Comparison of ENCODE assay signal across 8 mouse cellular contexts in genomic region chr2:91961901-91962761, GRCm38 (mm10). TPM values are rescaled to one million over a fixed set of nuclear protein-coding genes. Genes with fewer than 3 reads are reported as not detected.
A peak's percentile ranks its signal among the peaks of the same experiment; 100 is the strongest.
DNase-seq lines count a peak whose midpoint lies in the region; ATAC-seq and TF ChIP-seq lines count a peak whose summit lies in the region.

No protein-coding gene starts in this region.

- H3K36me3 ChIP-seq in lung, embryonic 14.5 days (ENCODE audit: insufficient read depth): 0 out of 2 replicates have a peak, but pooled peaks cover 8% of the 10 kb centered on the region
- 0 out of 2 replicates have a peak, but pooled peaks cover 4% of the 10 kb centered on the region for H3K36me3 ChIP-seq in embryonic facial prominence, embryonic 15.5 days
- no peaks in the 10 kb centered on the region for H3K36me3 ChIP-seq in midbrain, postnatal 0 days (ENCODE audit: insufficient read depth, low read length)

- H3K4me2 ChIP-seq in lung, embryonic 14.5 days: peak overlapping the region; percentile 95
- peak overlapping the region; percentile 85 for H3K4me2 ChIP-seq in embryonic facial prominence, embryonic 15.5 days (replicated peaks)
- peak overlapping the region; percentile 86 for H3K4me2 ChIP-seq in midbrain, postnatal 0 days (ENCODE audit: low read depth, low read length, poor library complexity, severe bottlenecking)

- no peak for ATAC-seq in lung, embryonic 14.5 days (ENCODE audit: insufficient read depth)
- ATAC-seq in embryonic facial prominence, embryonic 15.5 days (ENCODE audit: insufficient number of reproducible peaks, low FRiP score, low TSS enrichment, low read depth): no peak
- no peak for ATAC-seq in midbrain, postnatal 0 days (ENCODE audit: low FRiP score)

- WGBS in lung, embryonic 14.5 days: 48% methylated on average over 4 of the region's 4 CpGs
- 44% methylated on average over 4 of the region's 4 CpGs for WGBS in embryonic facial prominence, embryonic 15.5 days
- 61% methylated on average over 4 of the region's 4 CpGs for WGBS in midbrain, postnatal 0 days

- peak overlapping the region; percentile 85 for H3K9ac ChIP-seq in lung, embryonic 14.5 days
- peak overlapping the region; percentile 93; the same call in 1 of the 2 replicates for H3K9ac ChIP-seq in embryonic facial prominence, embryonic 15.5 days
- H3K9ac ChIP-seq in midbrain, postnatal 0 days (replicated peaks; ENCODE audit: low read length, poor library complexity, severe bottlenecking): peak overlapping the region; percentile 84; the same call in 1 of the 2 replicates

- peaks cover 18% of the 10 kb centered on the region for H3K4me1 ChIP-seq in lung, embryonic 14.5 days (ENCODE audit: insufficient read depth)
- H3K4me1 ChIP-seq in embryonic facial prominence, embryonic 15.5 days: peaks cover 55% of the 10 kb centered on the region
- peaks cover 11% of the 10 kb centered on the region; the same call in 1 of the 2 replicates for H3K4me1 ChIP-seq in midbrain, postnatal 0 days (ENCODE audit: insufficient read depth, low read length)

- TF ChIP-seq CTCF in lung, embryonic 14.5 days (IDR thresholded peaks at IDR 0.05; ENCODE audit: low read depth): no peak
- TF ChIP-seq CTCF in midbrain, postnatal 0 days (IDR thresholded peaks at IDR 0.05): no peak

- no peak for DNase-seq in lung, embryonic 14.5 days
- DNase-seq in lung, postnatal 25 days (ENCODE audit: low spot score): no peak
- peak; percentile 81 for DNase-seq in kidney, adult 9 months
- no peak for DNase-seq in midbrain, postnatal 0 days (ENCODE audit: low spot score)
- DNase-seq in adrenal gland, adult 8-10 months: no peak
- DNase-seq in adrenal gland, postnatal 10 days: no peak
- no peak for DNase-seq in urinary bladder, postnatal 25 days (ENCODE audit: low spot score)

- H3K27ac ChIP-seq in lung, embryonic 14.5 days (ENCODE audit: low read depth): 0 out of 2 replicates have a peak overlapping the region, but pooled peaks have one; percentile 73
- peak overlapping the region; percentile 35; the same call in 1 of the 2 replicates for H3K27ac ChIP-seq in embryonic facial prominence, embryonic 15.5 days (replicated peaks)
- peak overlapping the region; percentile 18; the same call in 1 of the 2 replicates for H3K27ac ChIP-seq in midbrain, postnatal 0 days (ENCODE audit: low read depth, low read length)

- no peaks in the 10 kb centered on the region for H3K9me3 ChIP-seq in lung, embryonic 14.5 days (ENCODE audit: low read depth, low read length)
- H3K9me3 ChIP-seq in embryonic facial prominence, embryonic 15.5 days (replicated peaks): no peaks in the 10 kb centered on the region
- no peaks in the 10 kb centered on the region for H3K9me3 ChIP-seq in midbrain, postnatal 0 days (ENCODE audit: low read length)

- peak overlapping the region; percentile 87 for H3K4me3 ChIP-seq in lung, embryonic 14.5 days (ENCODE audit: low read depth, low read length)
- peak overlapping the region; percentile 84 for H3K4me3 ChIP-seq in embryonic facial prominence, embryonic 15.5 days (replicated peaks)
- peak overlapping the region; percentile 87 for H3K4me3 ChIP-seq in midbrain, postnatal 0 days (ENCODE audit: low read depth, low read length)

- H3K27me3 ChIP-seq in lung, embryonic 14.5 days (ENCODE audit: insufficient read depth, low read length): no peaks in the 10 kb centered on the region
- H3K27me3 ChIP-seq in embryonic facial prominence, embryonic 15.5 days: no peaks in the 10 kb centered on the region
- no peaks in the 10 kb centered on the region for H3K27me3 ChIP-seq in midbrain, postnatal 0 days (ENCODE audit: insufficient read depth, low read length)

RNA-seq across cellular contexts. Expression of gene Dgkz, which starts 13.5 kb away (rescaled TPM):
- 59.2 and 63.9 TPM in 2 replicates for polyA plus RNA-seq in lung, embryonic 14.5 days (2014; fragmentation: Nextera tagmentation; extraction: Ambion mirVana)
- polyA plus RNA-seq in embryonic facial prominence, embryonic 15.5 days (2015; fragmentation: Nextera tagmentation; extraction: Ambion mirVana): 36.3 and 39.9 TPM in 2 replicates
- 99.8 and 144 TPM in 2 replicates for total RNA-seq in midbrain, postnatal 0 days (2014; rRNA removed)
- 35.1 and 36.6 TPM in 2 replicates for polyA plus RNA-seq in midbrain, postnatal 0 days (2015; fragmentation: Nextera tagmentation; extraction: Ambion mirVana)
- 10 to 100 TPM; 47.7 to 87.4 (median 66.3) TPM for total RNA-seq in adrenal gland, adult 8-10 months (2022)
- 10 to 100 TPM; 64.4 to 72.1 TPM for total RNA-seq in adrenal gland, postnatal 10 days (2021)

RNA-seq across cellular contexts. Expression of gene Gm9821, which starts 16.6 kb away (rescaled TPM):
- 0.34 and 1.1 TPM in 2 replicates for polyA plus RNA-seq in lung, embryonic 14.5 days (2014; fragmentation: Nextera tagmentation; extraction: Ambion mirVana)
- 0.67 and 0.79 TPM in 2 replicates for polyA plus RNA-seq in embryonic facial prominence, embryonic 15.5 days (2015; fragmentation: Nextera tagmentation; extraction: Ambion mirVana)
- 0.11 TPM in 1 of 2 replicates, not detected in the other for total RNA-seq in midbrain, postnatal 0 days (2014; rRNA removed)
- polyA plus RNA-seq in midbrain, postnatal 0 days (2015; fragmentation: Nextera tagmentation; extraction: Ambion mirVana): 0.14 TPM in 1 of 2 replicates, not detected in the other
- not detected for total RNA-seq in adrenal gland, adult 8-10 months (2022)
- not detected for total RNA-seq in adrenal gland, postnatal 10 days (2021)

RNA-seq across cellular contexts. Expression of gene Mdk, which starts 30.0 kb away (rescaled TPM):
- 1,044 and 1,097 TPM in 2 replicates for polyA plus RNA-seq in lung, embryonic 14.5 days (2014; fragmentation: Nextera tagmentation; extraction: Ambion mirVana)
- polyA plus RNA-seq in embryonic facial prominence, embryonic 15.5 days (2015; fragmentation: Nextera tagmentation; extraction: Ambion mirVana): 879 and 898 TPM in 2 replicates
- total RNA-seq in midbrain, postnatal 0 days (2014; rRNA removed): 39.0 and 40.8 TPM in 2 replicates
- polyA plus RNA-seq in midbrain, postnatal 0 days (2015; fragmentation: Nextera tagmentation; extraction: Ambion mirVana): 71.0 and 71.4 TPM in 2 replicates
- 10 to 100 TPM in 2 of 4 experiments, 1 to 10 TPM in 2; 7.7 to 13.1 (median 9.1) TPM for total RNA-seq in adrenal gland, adult 8-10 months (2022)
- 10 to 100 TPM; 30.8 to 36.7 TPM for total RNA-seq in adrenal gland, postnatal 10 days (2021)

RNA-seq across cellular contexts. Expression of gene Chrm4, which starts 35.1 kb away (rescaled TPM):
- polyA plus RNA-seq in lung, embryonic 14.5 days (2014; fragmentation: Nextera tagmentation; extraction: Ambion mirVana): 0.22 and 0.33 TPM in 2 replicates
- 0.25 and 0.49 TPM in 2 replicates for polyA plus RNA-seq in embryonic facial prominence, embryonic 15.5 days (2015; fragmentation: Nextera tagmentation; extraction: Ambion mirVana)
- 1.8 and 4.0 TPM in 2 replicates for total RNA-seq in midbrain, postnatal 0 days (2014; rRNA removed)
- polyA plus RNA-seq in midbrain, postnatal 0 days (2015; fragmentation: Nextera tagmentation; extraction: Ambion mirVana): 0.25 and 0.34 TPM in 2 replicates
- total RNA-seq in adrenal gland, adult 8-10 months (2022): 1 to 10 TPM; 1.0 to 4.2 (median 2.6) TPM
- total RNA-seq in adrenal gland, postnatal 10 days (2021): under 1 TPM; 0.18 to 0.27 TPM

Comparison
In these comparisons a context has a peak if more than half of its experiments do, and no peak if none do; other contexts are left out.
1. H3K27ac ChIP-seq: peak in every context shown above with its lines; median percentile 73 in lung, embryonic 14.5 days; 35 in embryonic facial prominence, embryonic 15.5 days; 18 in midbrain, postnatal 0 days.